Mouse (Mus musculus) forebrain, embryonic 15.5 days (tissue): Measurements from ENCODE around the gene Cnih4. TPM values are rescaled to one million over a fixed set of nuclear protein-coding genes. Genes with fewer than 3 reads are reported as not detected.

Experiments
- ATAC-seq: fragments of 200-750 bp; cut with Nextera tagmentation; replicated peaks from 2 replicates; pipeline ENCODE4 v1.8.0; 2017; ENCODE audit warnings: mild to moderate bottlenecking, moderate TSS enrichment, moderate library complexity
- H3K27ac ChIP-seq: fragments of 300-500 bp; sonication (generic); replicated peaks from 2 replicates; pipeline ENCODE4 v1.5.1; 2015; ENCODE audit warnings: mild to moderate bottlenecking, inconsistent platforms
- H3K27me3 ChIP-seq: fragments of 300-500 bp; sonication (generic); 2 replicates; pipeline ENCODE4 v1.6.1; 2015; ENCODE audit warnings: inconsistent platforms
- H3K36me3 ChIP-seq: fragments of 300-500 bp; sonication (generic); 2 replicates; pipeline ENCODE4 v1.6.1; 2015; ENCODE audit warnings: mild to moderate bottlenecking, inconsistent platforms
- H3K4me1 ChIP-seq: fragments of 300-500 bp; sonication (generic); 2 replicates; pipeline ENCODE4 v1.6.1; 2015; ENCODE audit warnings: inconsistent platforms
- H3K4me2 ChIP-seq: fragments of 300-500 bp; sonication (generic); replicated peaks from 2 replicates; pipeline ENCODE4 v1.6.1; 2015; ENCODE audit warnings: mild to moderate bottlenecking, inconsistent platforms
- H3K4me3 ChIP-seq: fragments of 300-500 bp; sonication (generic); 2 replicates; pipeline ENCODE4 v1.5.1; 2015; ENCODE audit warnings: mild to moderate bottlenecking, inconsistent platforms
- H3K9ac ChIP-seq: fragments of 300-500 bp; sonication (generic); replicated peaks from 2 replicates; pipeline ENCODE4 v1.6.1; 2015; ENCODE audit warnings: mild to moderate bottlenecking, inconsistent platforms
- H3K9me3 ChIP-seq: fragments of 300-500 bp; sonication (generic); 2 replicates; pipeline ENCODE4 v1.6.1; 2016; ENCODE audit warnings: inconsistent platforms
- WGBS: fragments of 180-500 bp; shearing (Covaris S2); methylation state at CpG from one replicate; pipeline ENCODE4 v1.1.7; 2015; ENCODE audit warnings: mixed read lengths; 5-methylcytosine and 5-hydroxymethylcytosine counted together
- polyA plus RNA-seq: library from polyadenylated mRNA; unstranded; fragments of >200 nt; fragmentation: Nextera tagmentation; extraction: Ambion mirVana; gene quantifications from 2 replicates; pipeline ENCODE4 v1.2.1, GENCODE M21; 2015

Gene Cnih4
- polyA plus RNA-seq, 1 experiment from 2014 or later, result 72.2 TPM

GRCm38 (mm10) chr1:181211920-181212633 is 67.6 kb downstream of the Cnih4 start, which contains the start of gene Wdr26:
TSS of gene Wdr26 (minus strand) at chr1:181212001.
- Histone ChIP-seq H3K27ac (peak within 1 kb of the TSS; percentile 93), H3K4me1 (peaks cover 30% of the 10 kb centered on the region), H3K36me3 (peaks cover 3% of the 10 kb centered on the region; the same call in 1 of the 2 replicates), H3K4me2 (peak within 1 kb of the TSS; percentile 85), H3K9me3 (no peaks in the 10 kb centered on the region), H3K27me3 (no peaks in the 10 kb centered on the region), H3K4me3 (peak within 1 kb of the TSS; percentile 97), H3K9ac (peak within 1 kb of the TSS; percentile 85)
- peak; percentile 96 for ATAC-seq
- under 1% methylated on average over 54 of the region's 54 CpGs for WGBS

- 88% methylated on average over 8 of the region's 8 CpGs for WGBS
- Histone ChIP-seq H3K36me3 (no peaks in the 10 kb centered on the region), H3K4me2 (no peak overlapping the region), H3K4me3 (no peak overlapping the region), H3K27ac (no peak overlapping the region), H3K9ac (no peak overlapping the region), H3K9me3 (no peaks in the 10 kb centered on the region), H3K27me3 (no peaks in the 10 kb centered on the region), H3K4me1 (peaks cover 24% of the 10 kb centered on the region)
- no peak for ATAC-seq
Measured at GRCm38 (mm10) chr1:181214296-181215035, 70.0 kb downstream of the Cnih4 start.

- Histone ChIP-seq H3K4me1 (peaks cover 13% of the 10 kb centered on the region), H3K36me3 (no peaks in the 10 kb centered on the region), H3K27ac (no peak overlapping the region), H3K9me3 (no peaks in the 10 kb centered on the region), H3K4me3 (no peak overlapping the region), H3K9ac (no peak overlapping the region), H3K27me3 (no peaks in the 10 kb centered on the region), H3K4me2 (no peak overlapping the region)
- 62% methylated on average over 4 of the region's 4 CpGs for WGBS
- no peak for ATAC-seq
Measured at GRCm38 (mm10) chr1:181216315-181216714, 71.8 kb downstream of the Cnih4 start.

Other genes starting within 250 kb of the Cnih4 start
- 85.1 and 88.7 TPM in 2 replicates for gene Pycr2, start 240.4 kb upstream of the Cnih4 start, polyA plus RNA-seq
- 0.22 and 0.23 TPM in 2 replicates for gene Lefty1, start 209.7 kb upstream of the Cnih4 start, polyA plus RNA-seq
- gene Tmem63a, start 202.3 kb upstream of the Cnih4 start, polyA plus RNA-seq, result 1.6 and 2.2 TPM in 2 replicates
- gene Ephx1, start 123.8 kb upstream of the Cnih4 start, polyA plus RNA-seq, result 3.6 and 4.0 TPM in 2 replicates
- 0.11 TPM in 1 of 2 replicates, not detected in the other for gene 9130409I23Rik, start 93.5 kb upstream of the Cnih4 start, polyA plus RNA-seq
- 45.4 and 48.9 TPM in 2 replicates for gene Nvl, start 489 bp upstream of the Cnih4 start, polyA plus RNA-seq
- gene Wdr26, start 67.3 kb downstream of the Cnih4 start, polyA plus RNA-seq, result 36.0 and 37.8 TPM in 2 replicates
- gene Cnih3, start 207.9 kb downstream of the Cnih4 start, polyA plus RNA-seq, result 39.4 and 42.7 TPM in 2 replicates